Mouse (Mus musculus) ES-E14 (cell line): ENCODE measurements around the gene Zbtb26. TPM values are rescaled to one million over a fixed set of nuclear protein-coding genes. Genes with fewer than 3 reads are reported as not detected.
A peak's percentile ranks its signal among the peaks of the same experiment; 100 is the strongest.

Experiments
- DNase-seq: peaks from one replicate; pipeline ENCODE4 v3.0.0-alpha.2; 2013; ENCODE audit warnings: low read depth, low spot score
- H3K27ac ChIP-seq: 2 replicates; pipeline ENCODE4 v1.5.1; 2012; ENCODE audit warnings: low read depth, mild to moderate bottlenecking, low read length, moderate library complexity, mixed read lengths; ENCODE audit not compliant: poor library complexity, insufficient read depth, severe bottlenecking
- H3K36me3 ChIP-seq: 2 replicates; pipeline ENCODE4 v1.6.1; 2012; ENCODE audit warnings: mild to moderate bottlenecking, low read length, moderate library complexity, mixed read lengths; ENCODE audit not compliant: control insufficient read depth, poor library complexity, insufficient read depth, severe bottlenecking
- H3K4me1 ChIP-seq, 2 experiments: fragments of 150-350 bp in 1 of 2; sonication (generic) in 1 of 2; 2 replicates each; pipeline ENCODE4 v1.6.1; 2012; ENCODE audit warnings: low read length in 2 of 2, mild to moderate bottlenecking in 1 of 2, mixed read lengths in 1 of 2; ENCODE audit not compliant: control insufficient read depth in 2 of 2, insufficient read depth in 2 of 2, poor library complexity in 1 of 2
- H3K4me3 ChIP-seq, 2 experiments: fragments of 150-350 bp in 1 of 2; sonication (generic) in 1 of 2; 2 replicates each; pipeline ENCODE4 v1.5.1; 2012; ENCODE audit warnings: low read length in 2 of 2, low read depth in 1 of 2, mild to moderate bottlenecking in 1 of 2, mixed read lengths in 1 of 2; ENCODE audit not compliant: insufficient read depth in 1 of 2, poor library complexity in 1 of 2, severe bottlenecking in 1 of 2
- H3K9ac ChIP-seq: 2 replicates; pipeline ENCODE4 v1.6.1; 2012; ENCODE audit warnings: low read depth, mild to moderate bottlenecking, low read length, mixed read lengths; ENCODE audit not compliant: poor library complexity, insufficient read depth, severe bottlenecking
- H3K9me3 ChIP-seq: fragments of 150-350 bp; sonication (generic); 2 replicates; pipeline ENCODE4 v1.6.1; 2012; ENCODE audit warnings: low read depth, mild to moderate bottlenecking, low read length; ENCODE audit not compliant: control insufficient read depth, insufficient read depth
- CHD2 ChIP-seq: IDR thresholded peaks from 2 replicates; pipeline ENCODE4 v1.6.1; 2014; ENCODE audit warnings: mild to moderate bottlenecking, low read depth, low read length, inconsistent platforms
- HCFC1 ChIP-seq: IDR thresholded peaks from 2 replicates; pipeline ENCODE4 v1.6.1; 2012; ENCODE audit warnings: low read length, inconsistent platforms, borderline replicate concordance; ENCODE audit not compliant: insufficient read depth
- MAFK ChIP-seq: IDR thresholded peaks from 2 replicates; pipeline ENCODE4 v1.6.1; 2014; ENCODE audit warnings: mild to moderate bottlenecking, low read depth, low read length, inconsistent platforms; ENCODE audit not compliant: insufficient read depth
- ZC3H11A ChIP-seq: IDR thresholded peaks from 2 replicates; pipeline ENCODE4 v1.6.1; 2012; ENCODE audit warnings: low read depth, mild to moderate bottlenecking, inconsistent platforms, low read length, borderline replicate concordance
- ZNF384 ChIP-seq: IDR thresholded peaks from 2 replicates; pipeline ENCODE4 v1.6.1; 2012; ENCODE audit warnings: low read depth, low read length, inconsistent platforms
- in situ Hi-C, 2 experiments: fragments of 600-800 bp; cut with MboI; formaldehyde crosslinking; loops; one replicate each; pipeline ENCODE4 v1.15.1; 2025; ENCODE audit warnings: low sequenced_read_pairs in 2 of 2, inconsistent platforms in 1 of 2; ENCODE audit not compliant: unreplicated experiment in 2 of 2
- total RNA-seq: library from RNA; depleted of rRNA; stranded (reverse); fragments of 300-350 nt; gene quantifications from 2 replicates; pipeline ENCODE4 v1.2.3, GENCODE M21; 2012; rRNA removed

Zbtb26 gene
- total RNA-seq = 11.9 and 12.4 TPM in 2 replicates

GRCm38 (mm10) chr2:37442611-37443591, at the start of gene Zbtb26, which contains the start of the genes Zbtb6 and Rabgap1:
Gene Zbtb26 (minus strand): TSS chr2:37443135.
Gene Zbtb6 (minus strand): TSS chr2:37443171.
Gene Rabgap1 (plus strand): TSS chr2:37443279.
- H3K27ac ChIP-seq = peak within 1 kb of the TSS; percentile 62
- H3K4me1 ChIP-seq = no peaks in the 10 kb centered on the region
- peak within 1 kb of the TSS; percentile 93 for H3K9ac ChIP-seq
- DNase-seq = peak; percentile 95
- H3K9me3 ChIP-seq = no peaks in the 10 kb centered on the region
- H3K4me3 ChIP-seq = peak within 1 kb of the TSS; percentile 94 to 96
- in situ Hi-C loops = no loop called here
- no peaks in the 10 kb centered on the region for H3K36me3 ChIP-seq
- TF ChIP-seq HCFC1 (no peak), ZNF384 (no peak), CHD2 (0 out of 2 replicates have a peak, but pooled peaks have one; percentile 22), ZC3H11A (no peak), MAFK (no peak)

DNA sequence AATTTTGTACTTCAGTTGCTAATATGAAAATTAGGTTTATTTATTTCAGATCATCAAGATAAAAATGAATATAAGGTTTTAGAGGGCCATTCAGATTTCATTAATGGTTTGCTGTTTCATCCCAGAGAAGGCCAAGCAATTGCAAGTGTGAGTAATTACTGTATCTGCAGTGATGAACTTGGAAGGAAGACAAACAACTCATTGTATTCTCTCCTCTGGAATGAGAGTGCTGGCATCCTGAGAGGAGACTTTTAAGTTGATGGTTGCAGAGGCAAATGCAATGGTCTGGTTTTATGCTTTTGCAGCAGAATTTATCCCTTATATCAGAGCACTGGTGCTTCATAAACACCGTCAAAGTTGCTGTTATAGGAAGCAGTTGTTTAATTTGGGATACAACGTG, 46.0 kb upstream of the Zbtb26 start:
- Histone ChIP-seq H3K9me3 (no peaks in the 10 kb centered on the region), H3K9ac (no peak overlapping the region), H3K27ac (no peak overlapping the region), H3K4me3 (no peak overlapping the region), H3K4me1 (no peaks in the 10 kb centered on the region), H3K36me3 (peaks cover 6% of the 10 kb centered on the region)
- in situ Hi-C loops = no loop called here
- TF ChIP-seq MAFK (no peak), ZC3H11A (no peak), HCFC1 (no peak), ZNF384 (no peak), CHD2 (no peak)
- no peak for DNase-seq

- no peak overlapping the region for H3K9ac ChIP-seq
- TF ChIP-seq ZC3H11A (no peak), CHD2 (no peak), ZNF384 (no peak), HCFC1 (no peak), MAFK (no peak)
- H3K27ac ChIP-seq = no peak overlapping the region
- peaks cover 7% of the 10 kb centered on the region for H3K36me3 ChIP-seq
- DNase-seq = no peak
- H3K4me1 ChIP-seq = no peaks in the 10 kb centered on the region
- in situ Hi-C loops = no loop called here
- H3K9me3 ChIP-seq = no peaks in the 10 kb centered on the region
- no peak overlapping the region for H3K4me3 ChIP-seq
Observed at GRCm38 (mm10) chr2:37486408-37486807, 43.5 kb upstream of the Zbtb26 start.

- H3K27ac ChIP-seq = no peak overlapping the region
- no peaks in the 10 kb centered on the region for H3K4me1 ChIP-seq
- H3K9ac ChIP-seq = no peak overlapping the region
- no peak for TF ChIP-seq MAFK
- no peak for TF ChIP-seq CHD2
- no peak for TF ChIP-seq HCFC1
- TF ChIP-seq ZNF384 = peak; percentile 68; the same call in 1 of the 2 replicates
- H3K36me3 ChIP-seq = peaks cover 7% of the 10 kb centered on the region
- in situ Hi-C loops = no loop called here
- no peaks in the 10 kb centered on the region for H3K9me3 ChIP-seq
- H3K4me3 ChIP-seq = no peak overlapping the region
- peak; percentile 35 for DNase-seq
Observed at GRCm38 (mm10) chr2:37485370-37485769, 42.4 kb upstream of the Zbtb26 start.
